Mouse (Mus musculus) C2C12 (cell line): ENCODE results near the gene Cnst.

Experiments
- CTCF ChIP-seq: IDR thresholded peaks from one replicate; pipeline ENCODE4 v1.5.1; 2011; ENCODE audit not compliant: control insufficient read depth, insufficient read depth, insufficient read length
- FOSL1 ChIP-seq: IDR thresholded peaks from one replicate; pipeline ENCODE4 v1.8.0; 2011; ENCODE audit warnings: mild to moderate bottlenecking, low read length; ENCODE audit not compliant: poor library complexity, insufficient read depth, severe bottlenecking
- MAX ChIP-seq: IDR thresholded peaks from one replicate; pipeline ENCODE4 v1.6.1; 2011; ENCODE audit warnings: mild to moderate bottlenecking, control low read depth

DNA sequence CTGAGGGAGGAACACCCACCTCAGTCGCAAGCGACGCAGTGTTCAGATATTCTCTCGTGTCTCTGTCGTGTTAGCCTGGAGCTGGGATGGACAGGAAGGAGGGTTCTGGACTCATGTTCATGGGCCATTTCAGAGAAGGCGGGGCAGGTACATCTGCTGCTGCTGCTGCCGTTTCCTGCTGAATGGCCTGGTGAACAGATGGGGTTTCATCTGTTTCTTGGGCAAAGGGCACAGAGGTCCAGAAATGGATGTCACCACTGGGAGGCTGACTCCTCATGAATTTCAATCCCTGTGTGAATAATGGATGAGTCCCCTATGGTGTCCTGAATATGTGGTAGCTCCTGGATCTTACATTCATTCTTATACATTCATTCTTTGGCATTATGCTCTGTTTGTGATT lies 21.4 kb downstream of the Cnst start:
- TF ChIP-seq CTCF (no peak), FOSL1 (no peak), MAX (no peak)
